Mouse (Mus musculus): Measurements from ENCODE around the gene Fsd2.

The Fsd2 gene

GRCm38 (mm10) chr7:81566892-81567291 is at the start of gene Fsd2:
Gene Fsd2, minus strand, starts transcription at chr7:81566944.
- no peak for DNase-seq

- DNase-seq = no peak
These were observed 48.3 kb upstream of the Fsd2 start for GRCm38 (mm10) chr7:81615031-81615430.

- no peak for DNase-seq
These were observed 46.3 kb upstream of the Fsd2 start for GRCm38 (mm10) chr7:81612856-81613635.

- DNase-seq = peak in 1 of 2 experiments; percentile 7
These were observed 43.4 kb upstream of the Fsd2 start for GRCm38 (mm10) chr7:81610125-81610524.

- DNase-seq = no peak
These were observed 39.7 kb upstream of the Fsd2 start for GRCm38 (mm10) chr7:81606452-81606851.

GRCm38 (mm10) chr7:81605489-81605888 is 38.7 kb upstream of the Fsd2 start:
- no peak for DNase-seq

- no peak for DNase-seq
These were observed 38.2 kb upstream of the Fsd2 start for GRCm38 (mm10) chr7:81604991-81605390.

GRCm38 (mm10) chr7:81599379-81600280 is 32.9 kb upstream of the Fsd2 start:
- no peak for DNase-seq

GRCm38 (mm10) chr7:81597660-81598059 is 30.9 kb upstream of the Fsd2 start:
- no peak for DNase-seq

GRCm38 (mm10) chr7:81596086-81596485 is 29.3 kb upstream of the Fsd2 start:
- DNase-seq = no peak

GRCm38 (mm10) chr7:81595056-81595455 is 28.3 kb upstream of the Fsd2 start:
- DNase-seq = no peak

GRCm38 (mm10) chr7:81593387-81593786 is 26.6 kb upstream of the Fsd2 start:
- no peak for DNase-seq

- DNase-seq = no peak
These were observed 25.9 kb upstream of the Fsd2 start for GRCm38 (mm10) chr7:81592686-81593085.

GRCm38 (mm10) chr7:81587238-81587637 is 20.5 kb upstream of the Fsd2 start:
- no peak for DNase-seq

GRCm38 (mm10) chr7:81585326-81585725 is 18.6 kb upstream of the Fsd2 start:
- DNase-seq = no peak

GRCm38 (mm10) chr7:81583512-81583911 is 16.8 kb upstream of the Fsd2 start:
- no peak for DNase-seq

GRCm38 (mm10) chr7:81579312-81579711 is 12.6 kb upstream of the Fsd2 start:
- no peak for DNase-seq

- no peak for DNase-seq
These were observed 11.7 kb upstream of the Fsd2 start for GRCm38 (mm10) chr7:81578413-81578812.

- no peak for DNase-seq
These were observed 11.1 kb upstream of the Fsd2 start for GRCm38 (mm10) chr7:81577872-81578271.

GRCm38 (mm10) chr7:81575606-81576005 is 8.9 kb upstream of the Fsd2 start:
- DNase-seq = no peak

- no peak for DNase-seq
These were observed 7.1 kb upstream of the Fsd2 start for GRCm38 (mm10) chr7:81573821-81574220.

- DNase-seq = no peak
These were observed 6.7 kb upstream of the Fsd2 start for GRCm38 (mm10) chr7:81573397-81573796.

- no peak for DNase-seq
These were observed 6.0 kb upstream of the Fsd2 start for GRCm38 (mm10) chr7:81572610-81573268.

Data from spleen, adult 18-20 months (tissue).